Mouse (Mus musculus) intestine, embryonic 14.5 days (tissue): ENCODE results near the gene Cfdp1. TPM values are rescaled to one million over a fixed set of nuclear protein-coding genes. Genes with fewer than 3 reads are reported as not detected.

Experiments
- ATAC-seq: fragments of 200-750 bp; cut with Nextera tagmentation; replicated peaks from 2 replicates; pipeline ENCODE4 v1.8.0; 2017; ENCODE audit warnings: low read depth, moderate number of reproducible peaks, moderate TSS enrichment, moderate library complexity; ENCODE audit not compliant: low FRiP score, low TSS enrichment
- DNase-seq: peaks from one replicate; pipeline ENCODE4 v3.0.0-alpha.2; 2018; ENCODE audit warnings: low spot score
- H3K27ac ChIP-seq: fragments of 300-500 bp; sonication (generic); 2 replicates; pipeline ENCODE4 v1.5.1; 2014; ENCODE audit warnings: low read depth, mild to moderate bottlenecking, control low read depth
- H3K27me3 ChIP-seq: fragments of 300-500 bp; sonication (generic); replicated peaks from 2 replicates; pipeline ENCODE4 v1.6.1; 2014; ENCODE audit warnings: low read length, control low read depth; ENCODE audit not compliant: control insufficient read depth, insufficient read depth
- H3K36me3 ChIP-seq: fragments of 300-500 bp; sonication (generic); 2 replicates; pipeline ENCODE4 v1.6.1; 2014; ENCODE audit warnings: low read length, control low read depth; ENCODE audit not compliant: control insufficient read depth, insufficient read depth
- H3K4me1 ChIP-seq: fragments of 300-500 bp; sonication (generic); replicated peaks from 2 replicates; pipeline ENCODE4 v1.6.1; 2014; ENCODE audit warnings: low read length, control low read depth, mixed read lengths; ENCODE audit not compliant: control insufficient read depth, insufficient read depth
- H3K4me2 ChIP-seq: fragments of 300-500 bp; sonication (generic); 2 replicates; pipeline ENCODE4 v1.6.1; 2014; ENCODE audit warnings: low read length
- H3K4me3 ChIP-seq: fragments of 300-500 bp; sonication (generic); 2 replicates; pipeline ENCODE4 v1.5.1; 2014; ENCODE audit warnings: low read depth, low read length, control low read depth, mixed read lengths
- H3K9ac ChIP-seq: fragments of 300-500 bp; sonication (generic); 2 replicates; pipeline ENCODE4 v1.6.1; 2014; ENCODE audit warnings: mild to moderate bottlenecking, low read length
- H3K9me3 ChIP-seq: fragments of 300-500 bp; sonication (generic); 2 replicates; pipeline ENCODE4 v1.6.1; 2016; ENCODE audit warnings: low read length, control low read depth; ENCODE audit not compliant: control insufficient read depth
- WGBS: fragments of 180-500 bp; shearing (Covaris S2); extraction: QIAGEN DNeasy Blood & Tissue Kit; methylation state at CpG from one replicate; pipeline ENCODE4 v1.1.7; 2014; 5-methylcytosine and 5-hydroxymethylcytosine counted together
- polyA plus RNA-seq: library from polyadenylated mRNA; unstranded; fragments of >200 nt; fragmentation: Nextera tagmentation; extraction: Ambion mirVana; gene quantifications from 2 replicates; pipeline ENCODE4 v1.2.1, GENCODE M21; 2014

The Cfdp1 gene
- polyA plus RNA-seq, 1 experiment from 2014 or later, result 166 TPM

DNA sequence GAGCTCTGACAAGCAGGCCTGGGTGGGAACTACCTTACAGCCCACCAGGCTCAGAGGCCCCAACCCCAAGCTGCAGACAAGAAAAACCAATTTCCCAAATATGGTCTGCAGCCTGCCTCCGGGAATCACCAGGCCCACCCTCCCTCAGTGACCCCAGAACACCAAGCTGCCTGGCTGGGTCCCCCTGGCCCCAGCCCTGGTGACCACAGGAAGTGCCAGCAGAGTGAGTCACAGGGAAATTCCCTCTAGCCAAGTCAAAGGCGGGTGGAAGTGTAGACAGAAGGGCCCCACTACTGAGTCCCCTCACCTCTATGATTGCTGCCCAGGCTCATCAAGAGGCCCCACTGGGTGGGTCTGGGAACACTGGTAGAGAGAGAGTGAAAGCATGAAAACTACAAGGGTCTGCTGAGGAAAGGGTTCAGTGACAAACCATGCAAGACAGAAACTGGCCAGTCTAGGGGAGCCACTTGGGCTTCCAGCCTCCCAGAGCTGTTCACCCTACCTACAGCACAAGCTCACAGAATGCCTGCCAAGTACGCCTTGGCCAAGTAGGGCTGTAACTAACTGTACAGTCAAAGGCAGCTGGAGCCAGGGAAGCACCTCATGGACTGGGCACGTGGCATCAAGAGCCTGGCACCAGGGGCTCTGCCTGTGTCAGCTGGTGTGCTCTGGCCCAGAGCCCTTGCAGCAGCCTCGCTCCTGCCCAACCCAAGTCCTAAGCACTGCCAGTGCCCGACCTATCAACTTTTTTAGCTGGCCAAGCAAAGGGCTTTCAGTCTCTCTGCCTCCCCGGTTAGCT lies 127.8 kb downstream of the Cfdp1 start:
- H3K27ac ChIP-seq, result peak overlapping the region; percentile 74
- H3K9ac ChIP-seq, result no peak overlapping the region
- no peaks in the 10 kb centered on the region for H3K27me3 ChIP-seq
- H3K4me2 ChIP-seq, result peak overlapping the region; percentile 20; the same call in 1 of the 2 replicates
- DNase-seq, result no peak
- H3K9me3 ChIP-seq, result no peaks in the 10 kb centered on the region
- no peak; the same call in 1 of the 2 replicates for ATAC-seq
- H3K4me3 ChIP-seq, result no peak overlapping the region
- 57% methylated on average over 7 of the region's 7 CpGs for WGBS
- peaks cover 33% of the 10 kb centered on the region for H3K4me1 ChIP-seq
- peaks cover 1% of the 10 kb centered on the region; the same call in 1 of the 2 replicates for H3K36me3 ChIP-seq

DNA sequence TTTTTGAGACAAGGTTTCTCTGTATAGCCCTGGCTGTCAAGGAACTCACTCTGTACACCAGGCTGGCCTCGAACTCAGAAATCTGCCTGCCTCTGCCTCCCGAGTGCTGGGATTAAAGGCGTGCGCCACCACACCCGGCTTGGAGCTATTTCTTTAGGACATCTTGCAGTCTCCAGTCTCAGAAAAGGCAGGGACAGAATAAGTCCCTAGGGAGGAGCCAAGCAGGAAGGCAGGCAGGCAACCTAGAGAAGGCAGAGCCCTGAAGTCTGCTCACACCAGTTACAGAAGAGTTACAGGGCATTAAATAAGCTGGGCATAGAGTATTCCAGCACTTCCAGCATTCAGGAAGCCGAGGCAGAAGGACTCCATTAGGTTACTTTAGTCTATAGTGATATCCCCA lies 128.8 kb downstream of the Cfdp1 start:
- Histone ChIP-seq H3K27me3 (no peaks in the 10 kb centered on the region), H3K4me3 (no peak overlapping the region), H3K27ac (no peak overlapping the region), H3K36me3 (peaks cover 11% of the 10 kb centered on the region), H3K9ac (no peak overlapping the region), H3K4me1 (peaks cover 23% of the 10 kb centered on the region), H3K9me3 (no peaks in the 10 kb centered on the region), H3K4me2 (no peak overlapping the region)
- ATAC-seq, result no peak
- DNase-seq, result no peak
- 92% methylated on average over 6 of the region's 6 CpGs for WGBS

DNA sequence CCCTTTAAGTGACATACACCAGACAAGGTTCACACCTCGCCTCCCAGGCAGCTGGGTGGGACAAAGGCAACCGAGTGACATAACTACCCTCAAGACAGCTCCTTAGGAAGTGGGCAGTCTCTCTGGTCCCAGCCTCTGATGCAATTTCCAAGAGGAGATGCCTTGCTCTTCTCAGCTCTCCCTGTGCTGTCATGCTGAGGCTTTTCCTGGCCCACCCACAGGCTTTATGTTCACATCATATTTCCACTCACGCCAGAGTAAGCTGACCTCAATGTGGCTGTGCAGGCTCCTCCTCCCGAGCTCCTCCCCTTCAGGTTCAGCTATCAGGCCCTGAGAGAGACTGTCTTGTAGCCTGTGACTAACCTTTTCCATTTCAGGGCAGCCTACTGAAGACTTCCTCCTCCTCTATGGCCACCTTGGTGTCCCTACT lies 134.0 kb downstream of the Cfdp1 start:
- Histone ChIP-seq H3K9ac (no peak overlapping the region), H3K4me3 (no peak overlapping the region), H3K27ac (no peak overlapping the region), H3K4me2 (no peak overlapping the region), H3K9me3 (no peaks in the 10 kb centered on the region), H3K36me3 (peaks cover 30% of the 10 kb centered on the region), H3K4me1 (peaks cover 29% of the 10 kb centered on the region), H3K27me3 (no peaks in the 10 kb centered on the region)
- ATAC-seq (no peak), DNase-seq (no peak)
- 41% methylated on average over 4 of the region's 4 CpGs for WGBS

DNA sequence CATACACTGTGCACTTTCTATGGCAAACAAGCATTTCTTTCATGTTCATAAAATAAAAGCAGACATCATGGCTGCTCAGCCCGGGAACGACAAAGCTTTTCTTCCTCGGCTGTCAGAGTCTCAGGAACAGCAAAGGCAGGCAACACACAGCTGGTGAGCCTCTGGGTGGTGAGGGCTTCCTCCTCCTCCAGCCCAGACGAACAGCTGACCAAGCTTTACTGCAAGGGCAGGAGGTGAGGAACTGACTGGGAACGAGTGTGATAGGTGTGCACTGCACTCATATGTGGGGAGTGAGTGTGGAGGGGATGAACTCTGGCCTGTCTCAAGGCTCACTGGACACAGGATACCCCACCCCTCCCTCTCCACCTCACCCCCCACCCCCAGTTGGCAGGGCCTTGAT lies 135.2 kb downstream of the Cfdp1 start:
- 37% methylated on average over 5 of the region's 5 CpGs for WGBS

More for the DNA sequence above, 135.2 kb downstream of the Cfdp1 start:
- no peaks in the 10 kb centered on the region for H3K27me3 ChIP-seq
- no peak overlapping the region for H3K9ac ChIP-seq
- H3K27ac ChIP-seq, result peak overlapping the region; percentile 84; the same call in 1 of the 2 replicates
- H3K4me1 ChIP-seq, result peaks cover 29% of the 10 kb centered on the region
- H3K9me3 ChIP-seq, result no peaks in the 10 kb centered on the region
- ATAC-seq, result no peak
- H3K4me3 ChIP-seq, result no peak overlapping the region
- H3K36me3 ChIP-seq, result peaks cover 42% of the 10 kb centered on the region
- H3K4me2 ChIP-seq, result no peak overlapping the region
- DNase-seq, result no peak

Other genes starting within 250 kb of the Cfdp1 start
- gene Ldhd, start 223.9 kb downstream of the Cfdp1 start, polyA plus RNA-seq, result 1.2 TPM in 2 replicates
- 20.5 and 24.2 TPM in 2 replicates for gene Zfp1, start 210.9 kb downstream of the Cfdp1 start, polyA plus RNA-seq
- 387 TPM in 1 of 2 replicates, not detected in the other for gene Ctrb1, start 163.3 kb downstream of the Cfdp1 start, polyA plus RNA-seq
- 50.2 and 54.2 TPM in 2 replicates for gene Bcar1, start 110.5 kb downstream of the Cfdp1 start, polyA plus RNA-seq
- gene Tmem170, start 22.5 kb upstream of the Cfdp1 start, polyA plus RNA-seq, result 9.0 and 9.4 TPM in 2 replicates
- 2.1 and 2.6 TPM in 2 replicates for gene Chst5, start 56.2 kb upstream of the Cfdp1 start, polyA plus RNA-seq
- 12.8 and 13.8 TPM in 2 replicates for gene Tmem231, start 79.6 kb upstream of the Cfdp1 start, polyA plus RNA-seq
- 182 and 191 TPM in 2 replicates for gene Gabarapl2, start 86.4 kb upstream of the Cfdp1 start, polyA plus RNA-seq
- 7.4 and 11.0 TPM in 2 replicates for gene Adat1, start 138.0 kb upstream of the Cfdp1 start, polyA plus RNA-seq
- gene Kars, start 157.0 kb upstream of the Cfdp1 start, polyA plus RNA-seq, result 226 and 241 TPM in 2 replicates
- 21.3 and 22.9 TPM in 2 replicates for gene Terf2ip, start 157.1 kb upstream of the Cfdp1 start, polyA plus RNA-seq
- 0.28 and 0.91 TPM in 2 replicates for gene Gm6793, start 160.7 kb upstream of the Cfdp1 start, polyA plus RNA-seq